Mouse (Mus musculus) frontal cortex, postnatal 25 days (tissue): ENCODE results near the gene Ttc41.
"Not testable (repeated sequence)": the region's sequence is repeated elsewhere in the genome, so short reads cannot be mapped to it uniquely, and the experiment has no call there.

Experiments used
- DNase-seq, 2 experiments: peaks; one replicate each; pipeline ENCODE4 v3.0.0; 2022; ENCODE audit warnings: low spot score in 2 of 2

The Ttc41 gene

DNA sequence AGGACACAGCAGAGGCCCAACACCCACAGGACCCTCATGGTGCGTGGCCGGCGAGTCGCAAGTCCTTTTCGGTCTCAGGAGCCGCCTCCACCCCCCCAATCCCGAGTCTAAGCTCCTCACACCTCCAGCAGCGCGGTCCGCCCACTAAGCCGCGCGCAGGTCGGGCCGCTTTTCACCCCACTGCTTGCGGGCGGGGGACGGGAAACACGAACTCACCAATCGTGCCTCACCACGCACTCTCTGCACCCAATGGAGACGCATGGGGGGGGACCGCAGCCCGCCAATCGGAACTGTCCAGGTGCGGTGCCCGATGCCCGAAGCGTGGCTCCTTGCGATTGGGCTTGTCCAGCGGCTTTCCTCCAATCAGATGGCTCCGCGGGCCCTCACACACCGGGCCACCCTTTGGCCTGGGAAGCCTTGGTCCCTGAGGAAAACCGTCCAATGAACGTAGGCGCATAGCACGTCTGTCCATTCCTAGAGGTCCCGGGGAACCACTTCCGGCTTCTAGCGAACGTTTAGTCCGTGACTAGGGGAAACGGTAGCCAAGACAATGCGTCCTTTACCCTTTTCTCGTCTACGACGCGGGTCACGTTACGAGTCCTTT is at the start of gene Ttc41, which contains the start of gene Hsp90b1:
Gene Ttc41 (plus strand): TSS at position 494 of the 604 bp plus-strand sequence.
Gene Hsp90b1 (minus strand): TSS at position 192 of the 604 bp plus-strand sequence.
- peak; percentile 96 to 99 for DNase-seq

DNA sequence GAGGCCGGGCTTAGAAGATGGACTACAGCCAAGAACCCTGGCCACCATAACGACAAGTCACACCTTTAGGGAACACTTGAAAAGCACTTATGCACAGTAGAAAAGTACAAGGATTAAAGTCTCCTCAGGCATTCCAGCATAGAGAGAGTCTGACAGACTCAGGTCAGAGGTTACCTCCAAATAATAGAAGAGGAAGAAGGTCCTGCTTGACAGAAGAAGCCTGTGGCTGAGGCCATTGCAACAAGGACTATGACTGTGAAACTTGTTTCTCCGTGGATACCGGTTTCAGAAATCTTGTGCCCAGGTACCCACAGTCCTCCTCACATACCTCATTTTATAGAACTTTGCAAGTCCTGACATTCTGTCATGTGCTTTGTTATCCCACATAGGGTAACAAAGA is 35.1 kb upstream of the Ttc41 start:
- DNase-seq = not testable (repeated sequence)

DNA sequence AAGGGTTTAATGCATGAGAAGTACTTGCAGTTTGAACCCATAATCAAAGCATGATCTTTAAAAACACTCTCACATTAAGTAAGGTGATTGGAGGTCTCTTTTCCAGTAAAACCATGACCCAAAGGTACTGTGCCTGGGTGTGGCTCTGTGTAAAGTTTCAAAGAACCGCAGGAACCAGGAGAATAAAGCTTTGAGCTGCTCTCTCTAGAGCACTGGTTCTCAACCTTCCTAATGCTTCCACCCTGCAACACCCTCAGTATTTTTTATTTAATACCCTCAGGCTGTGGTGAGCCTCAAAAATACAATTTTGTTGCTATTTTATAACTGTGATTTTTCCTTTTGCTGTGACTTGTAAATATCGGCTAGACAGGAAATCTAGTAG is 20.8 kb upstream of the Ttc41 start:
- not testable (repeated sequence) for DNase-seq

DNA sequence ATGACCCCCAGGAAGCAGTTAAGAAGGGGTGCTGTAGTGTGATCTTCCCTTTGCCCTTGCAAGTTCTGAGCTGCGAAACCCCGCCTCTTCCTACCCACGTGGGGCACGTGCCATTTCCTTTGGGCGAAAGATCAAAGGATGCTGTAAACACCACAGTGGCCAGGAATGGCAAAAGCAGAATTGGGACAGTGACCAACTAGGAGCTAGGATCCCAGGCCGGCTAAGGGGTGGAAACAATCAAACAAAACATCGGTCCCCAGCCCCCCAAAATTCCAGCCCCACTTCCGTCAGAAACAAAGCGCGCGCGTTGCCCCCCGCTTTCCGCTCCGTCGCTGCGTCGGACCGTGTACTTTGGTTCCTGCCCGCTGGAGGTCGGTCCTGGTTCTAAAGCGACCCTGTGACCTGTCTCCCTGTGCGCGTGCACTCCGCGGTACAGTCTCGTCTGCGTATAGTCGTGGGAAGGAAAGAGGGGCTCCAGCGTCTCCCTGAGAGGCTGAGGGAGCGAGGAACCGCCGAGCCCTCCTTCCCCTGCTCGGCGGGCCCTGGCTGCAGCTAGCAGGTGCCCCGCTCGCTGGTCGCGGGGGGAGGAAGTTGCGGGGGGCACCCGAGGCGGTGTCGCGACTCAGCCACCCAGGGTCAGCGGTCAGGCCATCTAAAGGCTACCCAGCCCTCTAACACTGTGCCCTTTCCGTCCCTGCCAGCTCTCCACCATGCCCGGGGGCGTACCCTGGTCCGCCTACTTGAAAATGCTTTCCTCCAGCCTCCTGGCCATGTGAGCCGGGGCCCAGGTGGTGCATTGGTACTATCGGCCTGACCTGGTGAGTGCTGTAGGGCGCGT is 20.2 kb upstream of the Ttc41 start:
- peak; percentile 67 to 68 for DNase-seq

DNA sequence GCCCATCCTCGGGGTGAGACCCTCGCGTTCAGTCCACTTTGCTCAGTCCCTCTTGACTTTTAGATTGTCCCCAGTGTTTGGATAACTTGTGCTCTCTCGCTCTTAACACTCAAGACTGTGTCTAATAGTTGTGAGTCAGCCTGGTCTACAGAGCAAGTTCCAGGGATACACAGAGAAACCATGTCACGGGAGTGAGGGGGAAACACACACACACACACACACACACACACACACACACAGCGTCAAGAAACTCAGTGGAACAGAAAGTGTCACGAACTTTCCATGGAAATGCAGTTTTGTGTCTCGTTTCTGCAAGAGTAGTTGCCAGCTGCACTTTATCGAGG is 19.6 kb upstream of the Ttc41 start:
- DNase-seq = not testable (repeated sequence)

DNA sequence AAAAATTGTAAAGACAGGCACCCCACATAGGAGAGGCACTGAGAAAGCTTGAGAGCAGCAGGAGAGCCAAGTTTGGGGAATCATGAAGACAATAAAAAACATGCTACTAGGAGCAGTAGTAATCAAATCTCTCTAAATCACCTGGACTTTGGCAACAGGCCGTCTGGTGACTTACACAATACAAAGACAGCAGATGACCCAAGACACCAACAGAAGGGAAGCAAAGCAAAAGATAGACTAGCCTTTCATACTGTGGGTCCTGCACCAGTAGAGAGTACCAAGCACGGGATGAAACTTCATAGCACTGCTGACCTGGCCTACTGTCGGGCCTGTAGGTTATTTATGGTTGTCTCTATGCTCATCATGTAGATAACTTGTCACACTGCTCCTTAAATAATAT is 5.4 kb upstream of the Ttc41 start:
- no peak for DNase-seq

DNA sequence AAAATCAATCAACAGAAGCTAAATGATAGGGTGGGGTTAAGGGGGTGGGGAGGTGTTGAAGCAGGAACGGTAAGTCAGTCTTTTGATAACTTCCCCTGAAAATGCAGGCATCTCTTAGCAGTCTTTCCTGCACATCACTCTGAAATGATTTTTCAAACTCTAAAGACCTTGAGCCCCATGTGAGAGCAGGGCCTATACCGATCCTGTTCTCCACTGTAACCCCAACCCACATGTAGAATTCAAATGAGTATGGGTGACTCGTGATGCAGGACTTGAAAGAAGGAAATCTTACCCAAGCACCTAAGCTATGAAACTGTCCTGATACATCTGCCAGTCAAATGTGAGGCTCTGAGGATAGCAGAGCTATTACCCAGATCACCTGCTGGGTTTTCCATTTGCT is 4.6 kb upstream of the Ttc41 start:
- no peak for DNase-seq

DNA sequence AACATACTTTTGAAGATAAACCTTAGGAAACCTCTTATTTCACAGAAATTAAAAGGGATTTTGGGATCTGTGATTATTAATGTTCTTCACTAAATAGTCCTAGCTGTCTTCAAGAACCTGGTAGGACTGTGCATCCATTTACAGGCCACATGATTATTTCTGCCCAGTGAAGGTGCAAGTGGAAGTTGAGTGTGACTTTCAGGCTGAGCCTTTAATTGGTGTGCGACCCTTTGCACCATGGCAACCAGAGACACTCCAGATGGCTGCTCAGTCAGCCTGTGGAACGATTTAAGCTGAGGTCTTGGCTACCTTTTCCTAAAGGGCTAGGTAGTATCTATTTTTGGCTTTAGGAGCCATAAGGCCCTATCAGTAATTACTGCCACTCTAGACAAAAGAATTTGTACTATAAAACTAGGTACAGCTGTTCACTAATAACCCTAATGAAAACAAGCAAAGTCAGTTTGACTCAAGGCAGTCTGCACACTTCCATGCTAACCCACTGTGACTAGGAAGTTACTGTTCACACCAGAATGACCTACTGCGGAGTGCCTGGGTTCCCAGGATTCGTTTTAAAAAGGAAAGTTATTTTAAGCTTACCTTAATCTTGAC is 3.2 kb upstream of the Ttc41 start:
- no peak for DNase-seq

DNA sequence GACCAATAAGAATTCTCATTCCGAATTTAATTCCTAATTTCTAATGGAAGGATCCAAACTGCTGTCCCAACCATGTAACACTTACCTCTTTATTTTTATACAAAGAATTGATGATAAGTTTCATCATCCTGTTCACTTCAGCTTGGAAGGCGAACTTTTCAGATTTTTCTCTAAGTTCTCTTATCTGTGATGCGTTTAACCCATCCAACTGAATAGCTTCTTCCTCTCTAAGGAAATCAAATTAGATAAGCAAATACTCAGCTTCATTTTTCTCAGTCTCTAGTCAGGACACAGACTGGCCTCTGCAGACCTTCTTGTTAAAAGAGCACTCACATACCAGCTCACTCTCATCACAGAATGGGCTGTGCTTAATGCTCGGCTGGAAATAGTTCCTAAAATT is 2.2 kb upstream of the Ttc41 start:
- DNase-seq = no peak

DNA sequence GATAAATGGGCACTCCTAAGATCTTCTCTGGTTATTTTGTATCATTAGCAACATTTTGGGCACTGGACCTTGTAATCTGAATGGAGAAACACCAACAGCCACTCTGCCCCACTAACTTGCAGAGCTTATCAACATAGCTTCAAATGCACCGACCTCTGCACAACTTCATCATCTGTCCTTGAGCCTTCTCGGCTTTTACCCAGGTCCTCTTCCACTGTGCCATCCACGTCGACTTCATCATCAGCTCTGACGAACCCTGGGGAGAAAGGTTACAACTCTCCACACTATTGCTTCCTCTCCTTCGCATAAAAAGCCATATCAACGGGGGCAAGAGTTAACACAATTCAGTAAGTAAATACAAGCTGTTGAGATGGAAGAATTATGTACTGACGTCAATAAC is 1.5 kb upstream of the Ttc41 start:
- no peak for DNase-seq

DNA sequence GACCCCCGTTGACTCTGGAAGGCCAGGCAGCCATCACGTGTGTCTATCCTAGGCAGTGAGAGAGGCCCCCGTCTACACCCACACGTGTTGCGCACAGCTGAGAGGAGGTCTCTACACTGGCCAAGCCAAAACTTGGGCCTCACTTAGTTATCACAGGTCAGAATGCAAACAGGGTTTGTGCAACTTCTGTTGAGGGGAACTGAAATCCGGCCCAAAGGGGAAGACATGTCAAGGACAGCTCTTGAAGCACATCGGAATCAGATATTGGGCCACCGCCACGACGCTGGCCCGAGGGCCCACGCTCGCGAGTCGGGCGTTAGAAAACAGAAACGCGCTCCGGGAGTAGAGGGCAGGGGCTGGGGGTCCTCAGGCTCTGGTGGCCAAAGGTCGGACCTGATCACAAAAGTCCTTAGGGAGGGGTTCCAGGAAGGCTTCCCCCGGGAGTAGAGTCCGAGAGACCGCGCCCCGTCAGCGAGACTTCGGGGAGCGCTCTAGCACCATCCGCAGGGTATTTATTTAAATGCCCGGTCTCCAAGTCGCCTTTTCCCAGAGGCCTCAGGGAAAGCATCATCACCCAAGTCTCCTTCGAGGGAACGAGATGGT is 921 bp upstream of the Ttc41 start:
- DNase-seq = no peak

DNA sequence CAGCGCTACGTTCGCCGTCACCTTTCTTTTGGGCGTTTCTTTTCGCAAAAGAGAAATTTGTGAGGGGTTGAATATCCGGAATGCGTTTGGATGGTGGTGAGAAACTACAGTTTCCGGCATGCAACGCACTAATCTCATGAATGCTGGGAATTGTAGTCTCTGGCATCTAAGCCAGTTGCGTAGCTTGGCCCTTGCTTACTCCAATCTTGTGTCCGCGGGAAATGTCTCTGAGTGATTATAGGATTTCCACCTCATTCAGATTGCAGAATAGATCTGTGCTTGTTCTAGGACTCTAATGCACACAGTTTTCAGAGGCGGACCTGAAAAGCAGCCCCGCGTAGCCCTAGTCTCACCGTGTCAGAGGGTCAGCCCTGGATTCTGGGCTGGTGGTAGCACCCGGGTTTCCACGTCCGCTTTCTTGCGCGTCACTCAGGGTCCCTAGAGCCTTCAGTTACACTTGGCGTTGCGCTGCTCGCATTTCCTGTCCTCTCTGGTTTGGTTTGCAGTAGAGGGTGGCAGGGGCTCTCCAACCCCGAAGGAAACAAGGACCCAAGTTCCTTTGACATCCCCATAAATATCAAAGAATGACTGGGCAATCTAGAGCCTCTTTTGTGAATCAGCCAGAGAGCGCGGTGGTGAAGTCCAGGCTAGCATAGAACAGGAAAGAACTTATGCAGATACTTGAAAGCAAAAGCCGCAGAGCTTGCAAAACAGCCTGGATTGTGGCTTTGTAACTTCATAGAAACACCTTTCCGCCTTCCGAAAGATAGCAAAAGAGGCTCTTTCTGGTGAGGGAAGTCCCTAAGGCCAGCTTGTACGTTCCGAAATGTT is 526 bp downstream of the Ttc41 start:
- peak; percentile 70 to 75 for DNase-seq

DNA sequence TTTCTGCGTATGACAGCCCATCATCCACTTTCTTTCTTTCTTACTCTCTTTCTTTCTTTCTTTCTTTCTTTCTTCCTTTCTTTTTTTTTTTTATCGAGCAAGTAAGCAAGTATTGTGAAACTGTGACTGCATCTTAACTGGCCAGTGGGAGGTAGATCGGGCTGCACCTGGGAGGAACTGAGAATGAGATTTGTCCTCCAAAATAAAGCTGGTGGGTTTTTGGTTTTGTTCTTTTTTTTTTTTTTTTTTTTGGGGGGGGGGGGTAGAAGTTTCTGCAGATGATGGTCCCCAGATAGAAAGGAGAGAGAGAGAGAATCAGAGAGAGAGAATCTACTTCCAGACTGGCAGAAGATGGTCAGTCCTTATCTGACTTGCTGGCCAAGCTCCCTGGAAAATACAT is 1.5 kb downstream of the Ttc41 start:
- DNase-seq = no peak

DNA sequence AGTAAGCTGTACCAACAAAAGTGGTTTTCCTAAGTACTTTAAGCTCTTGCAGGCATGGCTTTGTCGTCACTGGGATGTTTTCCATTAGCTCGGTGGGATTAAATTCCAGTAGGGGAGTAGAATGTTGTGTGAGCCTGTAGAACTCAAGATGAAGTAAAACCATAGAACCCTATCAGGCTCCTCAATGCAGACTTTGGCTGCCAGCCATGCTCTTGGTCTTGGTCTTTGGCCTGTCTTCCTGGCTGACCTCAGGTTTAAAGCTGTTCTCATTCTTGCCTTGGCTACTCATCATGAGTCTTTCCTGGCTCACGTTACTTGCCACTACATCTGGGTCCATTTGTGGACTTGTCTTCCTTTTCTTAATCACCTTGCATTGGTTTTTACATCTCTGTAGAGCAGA is 6.5 kb downstream of the Ttc41 start:
- no peak for DNase-seq

DNA sequence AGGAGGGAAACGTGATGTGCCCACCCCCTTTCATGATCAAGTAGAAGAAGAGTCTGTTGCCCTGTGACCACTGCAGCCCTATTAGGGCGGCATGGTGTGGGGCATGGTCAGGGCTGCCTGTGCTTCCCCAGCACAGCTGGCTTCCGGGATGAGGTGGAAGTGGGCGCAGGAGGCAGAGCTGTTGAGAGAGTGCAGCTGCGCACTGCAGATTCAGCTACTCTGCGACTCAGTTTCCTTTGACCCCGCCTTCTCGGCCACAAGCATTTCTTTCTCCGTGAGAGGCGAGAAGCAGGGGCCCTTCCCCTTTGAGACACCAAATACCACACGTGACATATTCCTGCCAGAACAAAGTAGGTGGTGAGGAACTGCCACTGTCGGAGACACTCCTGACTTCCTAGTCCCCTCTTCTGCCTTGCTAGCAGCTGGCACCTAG is 22.0 kb downstream of the Ttc41 start:
- DNase-seq = peak in 1 of 2 experiments; percentile 8

DNA sequence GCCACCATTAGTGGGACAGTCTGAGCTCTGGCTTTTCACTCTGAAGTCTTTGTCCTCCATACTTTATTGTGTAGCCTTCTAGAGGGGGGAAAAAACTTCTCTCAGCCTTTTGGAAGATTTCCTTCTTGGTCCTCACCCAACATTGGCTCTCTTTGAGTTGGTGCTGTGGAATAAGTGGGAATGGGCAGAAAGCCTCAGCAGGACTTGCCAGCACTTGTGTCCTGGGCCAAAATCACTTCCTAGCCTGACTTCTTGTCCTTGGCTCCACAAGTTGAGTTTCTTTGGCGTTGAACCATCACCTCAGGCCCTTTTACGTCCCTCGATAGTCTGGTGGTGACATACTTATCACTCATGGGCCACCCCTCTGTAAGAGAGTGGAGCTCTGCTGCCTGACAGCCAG is 22.6 kb downstream of the Ttc41 start:
- DNase-seq = no peak

DNA sequence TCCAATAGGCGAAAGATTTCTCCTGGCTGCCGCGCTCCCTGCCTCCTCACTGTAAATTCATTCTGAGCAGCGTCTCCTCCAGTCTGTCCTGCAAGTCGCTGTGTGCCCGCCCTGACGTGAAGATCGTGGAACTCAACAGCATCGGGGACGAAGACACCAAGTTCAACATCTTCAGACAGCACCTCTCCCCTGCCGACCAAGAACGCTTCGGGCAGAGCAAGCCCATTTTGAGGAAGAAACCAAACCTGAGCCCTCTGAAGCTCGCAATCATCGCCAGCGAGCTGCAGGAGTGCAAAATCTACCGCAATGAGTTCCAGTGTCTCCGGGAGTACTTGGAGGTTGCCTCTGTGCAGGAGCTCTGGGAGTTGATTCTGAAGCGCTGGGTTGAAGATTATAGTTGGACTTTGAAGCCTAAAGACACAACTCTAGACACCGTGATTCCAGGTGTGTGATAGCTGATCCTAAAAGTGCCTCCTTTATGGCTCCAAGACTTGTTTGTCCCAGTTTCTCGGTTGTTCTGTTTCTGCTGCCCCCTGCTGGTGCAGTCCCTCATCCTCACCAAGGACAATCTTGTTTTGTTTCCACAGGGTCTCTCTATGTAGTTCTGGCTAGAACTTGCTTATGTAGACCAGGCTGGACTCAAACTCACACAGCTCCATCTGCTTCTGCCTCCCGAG is 25.4 kb downstream of the Ttc41 start:
- peak; percentile 78 to 79 for DNase-seq

DNA sequence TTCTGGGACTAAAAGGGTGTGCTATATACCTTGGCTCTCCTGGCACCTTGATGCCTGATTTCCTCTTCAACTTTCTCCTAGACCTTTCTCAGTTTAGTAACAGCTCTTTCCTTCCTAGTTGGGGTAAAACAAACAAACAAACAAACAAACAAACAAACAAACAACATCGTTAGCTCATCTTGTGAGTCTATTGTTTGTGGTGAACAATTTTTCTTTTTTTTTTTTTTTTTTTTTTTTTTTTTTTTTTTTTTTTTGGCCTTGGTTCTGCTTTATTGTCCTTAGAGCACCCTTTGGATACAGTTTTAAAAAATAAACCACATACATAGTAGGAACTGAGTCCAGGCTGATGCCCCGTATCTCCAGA is 25.9 kb downstream of the Ttc41 start:
- DNase-seq = no peak

DNA sequence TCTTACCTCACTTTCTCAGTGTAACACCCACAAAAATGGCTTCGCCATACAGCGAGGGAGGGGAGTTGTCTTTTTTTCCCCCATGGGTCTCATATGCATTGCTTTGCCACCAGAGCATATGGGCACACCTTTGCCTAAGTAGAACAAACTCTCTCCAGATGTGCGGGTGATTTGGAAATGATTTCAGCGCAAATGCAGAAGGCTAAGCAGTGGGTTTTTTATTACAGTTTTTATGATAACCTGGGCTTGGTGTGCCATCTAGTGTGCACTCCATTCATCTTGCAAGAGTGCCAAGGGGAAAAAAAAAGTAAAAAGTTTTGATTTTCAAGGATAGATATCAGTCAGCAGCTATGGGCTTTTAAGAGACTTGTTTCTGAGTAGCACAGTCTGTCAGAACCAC is 29.4 kb downstream of the Ttc41 start:
- DNase-seq = no peak

DNA sequence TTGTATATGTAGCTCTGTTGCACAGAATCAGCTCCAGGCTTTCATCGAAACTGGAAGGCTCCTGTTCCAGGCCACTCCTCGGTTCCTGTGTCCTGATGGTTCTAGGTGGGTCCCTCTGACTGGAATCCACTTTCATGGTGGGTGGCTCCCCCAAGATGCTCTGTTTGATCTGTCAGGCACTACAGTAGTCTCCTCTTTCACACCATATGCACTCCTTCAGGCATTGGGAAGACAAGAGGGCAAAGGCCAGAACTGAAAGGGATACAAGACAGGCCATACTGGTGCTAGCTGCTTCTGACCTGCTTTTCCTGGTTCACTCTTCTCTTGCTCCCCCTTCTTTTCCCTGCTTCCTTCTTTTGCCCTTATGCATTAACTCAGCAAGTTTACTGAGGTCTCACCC is 37.3 kb downstream of the Ttc41 start:
- DNase-seq = no peak

DNA sequence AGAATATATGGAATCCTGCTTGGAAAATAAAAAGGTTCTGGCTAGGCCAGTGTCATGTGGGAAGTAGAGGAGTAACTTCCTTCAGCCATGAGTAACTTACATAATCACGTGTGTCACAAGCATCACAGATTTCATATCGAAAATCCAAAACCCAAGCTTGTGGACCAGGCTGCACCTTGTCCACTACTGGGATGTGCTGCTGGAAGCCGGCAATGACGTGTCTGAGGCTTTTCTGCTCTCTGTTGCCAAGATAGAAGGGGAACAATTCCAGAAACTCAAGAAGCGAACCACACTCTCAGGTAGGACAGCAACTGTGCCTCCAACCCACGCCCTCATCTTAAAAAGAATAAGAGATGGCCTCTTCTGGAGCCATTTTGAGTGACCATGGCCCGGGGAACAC is 38.7 kb downstream of the Ttc41 start:
- no peak for DNase-seq
